Mouse (Mus musculus) spleen, adult 2 months (tissue): ENCODE data around the gene Pcbp1. TPM values are rescaled to one million over a fixed set of nuclear protein-coding genes. Genes with fewer than 3 reads are reported as not detected.

Experiments used
- DNase-seq, 2 experiments: peaks; one replicate each; pipeline versions ENCODE4 v3.0.0 to v3.0.0-alpha.2; 2012 to 2021; ENCODE audit warnings: low spot score in 2 of 2, low read depth in 1 of 2
- H3K27ac ChIP-seq: fragments of 200-500 bp; 2 replicates; pipeline ENCODE4 v1.5.1; 2012; ENCODE audit warnings: low read length, inconsistent platforms; ENCODE audit not compliant: insufficient read depth
- H3K27me3 ChIP-seq: fragments of 200-500 bp; 2 replicates; pipeline ENCODE4 v1.6.1; 2012; ENCODE audit warnings: mild to moderate bottlenecking, moderate library complexity, low read length, inconsistent platforms; ENCODE audit not compliant: control insufficient read depth, insufficient read depth
- H3K36me3 ChIP-seq: fragments of 200-500 bp; 2 replicates; pipeline ENCODE4 v1.6.1; 2012; ENCODE audit warnings: mild to moderate bottlenecking, low read length, inconsistent platforms; ENCODE audit not compliant: control insufficient read depth, insufficient read depth
- H3K4me1 ChIP-seq: fragments of 200-500 bp; 2 replicates; pipeline ENCODE4 v1.6.1; 2011; ENCODE audit warnings: inconsistent platforms; ENCODE audit not compliant: control insufficient read depth, insufficient read depth, insufficient read length
- H3K4me3 ChIP-seq: fragments of 200-500 bp; 2 replicates; pipeline ENCODE4 v1.5.1; 2011; ENCODE audit warnings: mild to moderate bottlenecking, inconsistent platforms; ENCODE audit not compliant: insufficient read depth, insufficient read length; ENCODE audit errors: extremely low read depth
- CTCF ChIP-seq: fragments of 200-500 bp; IDR thresholded peaks from 2 replicates; pipeline ENCODE4 v1.5.1; 2011; ENCODE audit warnings: mild to moderate bottlenecking, inconsistent platforms; ENCODE audit not compliant: insufficient read depth, insufficient read length, insufficient replicate concordance; ENCODE audit errors: extremely low read depth
- POLR2A ChIP-seq: fragments of 200-500 bp; IDR thresholded peaks from 2 replicates; pipeline ENCODE4 v1.6.1; 2011; ENCODE audit warnings: low read depth, low read length, inconsistent platforms
- WGBS: fragments of 180-500 bp; shearing (Covaris S2); methylation state at CpG from one replicate; pipeline ENCODE4 v1.1.7; 2018; 5-methylcytosine and 5-hydroxymethylcytosine counted together
- polyA plus RNA-seq: library from polyadenylated mRNA; depleted of rRNA; stranded (reverse); fragments of >200 nt; gene quantifications from 2 replicates; pipeline ENCODE4 v1.2.3, GENCODE M21; 2012

Gene Pcbp1
- polyA plus RNA-seq, 1 experiment, result 166 TPM

DNA sequence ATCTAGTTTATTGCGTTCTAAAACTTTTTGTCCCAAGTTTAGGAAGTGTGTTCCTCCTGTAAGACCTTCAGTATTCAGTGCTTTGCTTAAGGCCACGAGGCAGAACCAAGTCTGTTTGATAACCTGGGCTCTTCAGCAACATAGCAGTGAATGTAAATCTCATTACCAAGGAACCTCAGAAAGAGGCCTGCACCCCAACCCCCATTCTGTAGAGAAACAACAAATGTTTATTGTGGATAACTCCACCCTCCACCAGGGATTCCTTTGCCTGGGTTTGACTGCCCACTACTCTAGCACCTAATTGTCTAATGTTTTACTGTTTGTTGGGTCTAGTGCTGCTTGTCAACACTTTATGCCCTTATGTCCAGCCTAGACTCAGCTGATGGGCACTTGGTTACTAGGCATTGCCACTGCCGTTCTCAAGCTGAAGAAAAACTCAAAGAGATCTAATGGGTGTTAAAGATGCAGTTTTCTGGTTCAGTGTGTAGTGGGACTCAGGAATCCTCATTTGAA is 2.8 kb downstream of the Pcbp1 start:
- TF ChIP-seq CTCF (no peak), POLR2A (no peak)
- DNase-seq, result no peak

DNA sequence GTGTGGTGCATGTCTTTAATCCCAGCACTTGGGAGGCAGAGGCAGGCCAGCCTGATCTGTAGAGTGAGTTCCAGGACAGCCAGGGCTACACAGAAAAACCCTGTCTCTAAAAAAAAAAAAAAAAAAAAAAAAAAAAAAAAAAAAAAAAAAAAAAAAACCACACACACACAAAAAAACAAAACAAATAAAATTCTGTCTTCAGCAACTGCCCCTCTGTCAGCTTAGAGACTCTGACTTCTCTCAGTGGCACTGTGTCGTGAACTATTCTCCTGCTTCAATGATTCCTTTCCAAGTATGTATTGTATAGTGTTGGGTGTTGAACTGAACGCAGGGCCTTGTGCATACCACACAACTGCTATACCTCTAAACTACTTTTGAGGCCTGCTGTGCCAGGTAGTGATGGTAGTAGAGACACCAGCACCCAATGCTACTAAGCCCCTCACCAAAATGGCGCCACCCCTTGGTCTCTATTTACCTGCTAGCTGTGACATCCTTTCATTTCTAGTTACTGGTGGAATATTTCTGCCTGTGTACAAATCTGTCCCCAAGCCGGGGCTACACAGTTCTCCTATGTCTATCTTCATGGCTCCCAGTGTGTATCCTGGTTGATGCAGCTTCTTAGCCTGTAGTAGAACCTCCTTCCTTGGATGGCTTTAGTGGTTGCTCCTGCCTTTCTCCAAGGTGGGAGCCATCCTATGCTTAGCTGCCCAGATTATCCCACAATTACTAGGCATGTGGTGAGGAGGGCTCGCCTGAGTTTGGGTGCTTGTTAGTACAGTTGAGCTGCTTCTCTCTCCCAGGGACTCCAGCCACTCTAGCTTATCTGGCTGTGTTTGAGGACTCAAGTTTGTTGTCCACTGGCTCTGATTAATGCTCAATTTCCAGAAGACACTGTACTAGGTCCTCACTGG is 3.9 kb downstream of the Pcbp1 start:
- no peaks in the 10 kb centered on the region for H3K27me3 ChIP-seq
- no peak overlapping the region for H3K4me3 ChIP-seq
- peaks cover 5% of the 10 kb centered on the region for H3K36me3 ChIP-seq
- 91% methylated on average over 5 of the region's 5 CpGs for WGBS
- peaks cover 7% of the 10 kb centered on the region; the same call in 1 of the 2 replicates for H3K4me1 ChIP-seq
- DNase-seq, result no peak
- no peak overlapping the region for H3K27ac ChIP-seq
- no peak for TF ChIP-seq CTCF
- TF ChIP-seq POLR2A, result no peak

More for the DNA sequence above, 2.8 kb downstream of the Pcbp1 start:
- H3K4me1 ChIP-seq, result peaks cover 9% of the 10 kb centered on the region; the same call in 1 of the 2 replicates
- H3K4me3 ChIP-seq, result no peak overlapping the region
- H3K27ac ChIP-seq, result no peak overlapping the region
- H3K36me3 ChIP-seq, result peaks cover 5% of the 10 kb centered on the region
- H3K27me3 ChIP-seq, result no peaks in the 10 kb centered on the region
- 38% methylated on average over 3 of the region's 3 CpGs for WGBS

DNA sequence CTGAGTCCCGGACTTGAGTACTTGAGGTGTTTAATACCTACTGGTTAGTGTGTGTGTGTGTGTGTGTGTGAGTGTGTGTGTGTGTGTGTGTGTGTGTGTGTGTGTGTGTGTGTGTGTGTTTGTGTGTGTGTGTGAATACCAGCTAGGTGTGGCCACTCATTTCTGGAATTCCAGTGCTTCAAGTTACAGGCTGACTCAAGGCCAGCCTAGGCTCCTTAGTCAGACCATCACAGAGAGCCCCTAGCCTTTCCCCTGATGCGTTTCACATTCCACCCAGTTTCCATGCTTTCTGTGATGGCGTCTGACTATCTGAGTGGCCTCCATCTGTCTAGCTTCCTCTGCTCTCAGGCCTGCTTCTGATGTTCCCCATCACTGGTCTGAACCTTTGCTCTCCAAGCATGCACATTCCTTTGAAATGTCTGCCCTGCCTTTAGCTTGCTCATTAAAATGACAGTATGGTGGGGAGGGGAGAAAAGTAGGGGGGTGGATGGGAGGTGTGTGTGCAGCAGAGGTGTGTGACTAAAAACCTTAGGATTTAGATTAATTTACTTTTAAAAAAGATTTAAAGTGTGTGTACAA is 6.3 kb downstream of the Pcbp1 start:
- no peak for DNase-seq
- Histone ChIP-seq H3K27me3 (no peaks in the 10 kb centered on the region), H3K4me1 (peaks cover 7% of the 10 kb centered on the region; the same call in 1 of the 2 replicates), H3K27ac (no peak overlapping the region), H3K36me3 (peaks cover 3% of the 10 kb centered on the region; the same call in 1 of the 2 replicates), H3K4me3 (no peak overlapping the region)
- TF ChIP-seq CTCF (no peak), POLR2A (no peak)
- WGBS, result 94% methylated on average over 3 of the region's 3 CpGs

DNA sequence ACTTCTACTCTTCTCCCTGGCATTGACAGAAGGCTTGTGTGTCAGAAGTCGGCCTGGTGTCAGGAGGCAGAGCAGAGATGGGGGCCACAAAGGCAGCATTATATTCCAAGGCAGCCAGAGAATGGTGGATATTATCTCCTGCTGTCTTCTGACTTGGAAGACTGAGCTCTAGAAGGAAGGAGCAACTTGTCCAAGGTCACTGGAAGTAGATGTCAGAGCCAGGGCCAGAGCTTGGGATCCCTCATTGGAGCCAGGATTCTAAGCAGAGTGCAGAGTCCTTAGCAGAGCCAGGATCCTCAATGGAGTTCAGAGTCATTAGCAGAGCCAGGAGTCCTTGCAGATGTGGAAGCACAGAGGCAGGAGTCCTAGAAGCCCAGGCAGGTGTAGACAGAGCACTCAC is 10.1 kb downstream of the Pcbp1 start:
- no peak overlapping the region for H3K4me3 ChIP-seq
- no peak for DNase-seq
- no peaks in the 10 kb centered on the region for H3K27me3 ChIP-seq
- 81% methylated on average over 1 of the region's 1 CpGs for WGBS
- H3K4me1 ChIP-seq, result no peaks in the 10 kb centered on the region
- no peak overlapping the region for H3K27ac ChIP-seq
- H3K36me3 ChIP-seq, result no peaks in the 10 kb centered on the region
- no peak for TF ChIP-seq POLR2A
- no peak for TF ChIP-seq CTCF

DNA sequence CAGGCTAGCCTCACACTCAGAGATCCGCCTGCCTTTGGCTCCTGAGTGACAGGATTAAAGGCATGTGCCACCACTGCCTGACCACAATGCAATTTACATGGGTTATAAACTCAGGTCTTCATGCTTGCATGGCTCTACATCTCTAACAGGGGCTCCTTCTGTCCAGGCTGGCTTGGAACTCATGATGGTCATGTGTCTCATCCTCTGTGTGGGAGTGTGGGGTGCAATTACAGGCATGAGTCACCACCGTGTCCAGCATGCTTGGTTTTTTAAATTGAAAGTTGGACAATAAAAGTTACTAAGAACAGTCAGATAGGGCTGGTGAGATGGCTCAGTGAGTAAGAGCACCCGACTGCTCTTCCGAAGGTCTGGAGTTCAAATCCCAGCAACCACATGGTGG is 12.8 kb downstream of the Pcbp1 start:
- no peak for DNase-seq
- Histone ChIP-seq H3K4me3 (no peak overlapping the region), H3K36me3 (no peaks in the 10 kb centered on the region), H3K27ac (no peak overlapping the region), H3K4me1 (no peaks in the 10 kb centered on the region), H3K27me3 (no peaks in the 10 kb centered on the region)
- TF ChIP-seq CTCF, result no peak
- TF ChIP-seq POLR2A, result no peak
- WGBS, result 93% methylated on average over 4 of the region's 4 CpGs

DNA sequence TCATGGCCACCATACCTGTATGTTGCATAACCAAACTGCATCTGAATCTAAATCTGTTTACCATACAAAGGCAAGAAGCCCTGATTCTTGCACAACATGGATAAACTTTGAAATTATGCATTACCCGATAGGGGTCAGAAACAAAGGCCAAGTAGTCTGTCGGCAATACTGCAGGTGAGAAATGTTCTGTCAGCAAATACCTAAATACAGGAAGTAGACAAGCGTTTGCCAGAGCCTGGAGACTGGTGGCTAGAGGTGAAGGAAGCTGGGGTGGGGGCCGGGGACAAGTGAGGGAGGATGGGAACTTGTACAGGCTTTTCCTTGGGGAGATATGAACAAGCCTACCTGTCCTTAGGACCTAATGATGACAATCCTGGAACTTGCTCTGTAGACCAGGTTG is 15.1 kb downstream of the Pcbp1 start:
- no peaks in the 10 kb centered on the region for H3K27me3 ChIP-seq
- H3K4me1 ChIP-seq, result no peaks in the 10 kb centered on the region
- 60% methylated on average over 4 of the region's 4 CpGs for WGBS
- no peaks in the 10 kb centered on the region for H3K36me3 ChIP-seq
- no peak for TF ChIP-seq CTCF
- TF ChIP-seq POLR2A, result no peak
- DNase-seq, result no peak
- no peak overlapping the region for H3K27ac ChIP-seq
- no peak overlapping the region for H3K4me3 ChIP-seq
